Mouse (Mus musculus) myocyte (in vitro differentiated cells): Measurements from ENCODE around the gene Prss57.

ENCODE experiments used
- CEBPB ChIP-seq: IDR thresholded peaks from 2 replicates; pipeline ENCODE4 v1.6.1; 2011; ENCODE audit warnings: mild to moderate bottlenecking, moderate library complexity; ENCODE audit not compliant: poor library complexity, insufficient read depth, severe bottlenecking
- E2F4 ChIP-seq: IDR thresholded peaks from one replicate; pipeline ENCODE4 v1.6.1; 2011; ENCODE audit warnings: mild to moderate bottlenecking, control low read depth, moderate library complexity; ENCODE audit not compliant: insufficient read depth
- MAX ChIP-seq: IDR thresholded peaks from one replicate; pipeline ENCODE4 v1.6.1; 2011; ENCODE audit warnings: low read depth, mild to moderate bottlenecking, control low read depth
- MYOD1 ChIP-seq, 3 experiments: IDR thresholded peaks; one replicate each; pipeline ENCODE4 v1.6.1; 2011; ENCODE audit warnings: control low read depth in 2 of 3, low read depth in 2 of 3, mild to moderate bottlenecking in 2 of 3, moderate library complexity in 1 of 3; ENCODE audit not compliant: insufficient read length in 2 of 3, control insufficient read depth in 1 of 3
- MYOG ChIP-seq, 3 experiments: IDR thresholded peaks; one replicate each; pipeline ENCODE4 v1.6.1; 2011; ENCODE audit warnings: control low read depth in 2 of 3, low read depth in 2 of 3, mild to moderate bottlenecking in 2 of 3; ENCODE audit not compliant: insufficient read length in 2 of 3, control insufficient read depth in 1 of 3, insufficient read depth in 1 of 3
- POLR2A ChIP-seq: IDR thresholded peaks from one replicate; pipeline ENCODE4 v1.6.1; 2011; ENCODE audit warnings: low read depth, mild to moderate bottlenecking, control low read depth, moderate library complexity; ENCODE audit not compliant: insufficient read length
- POLR2AphosphoS2 ChIP-seq: IDR thresholded peaks from one replicate; pipeline ENCODE4 v1.6.1; 2011; ENCODE audit warnings: low read depth, control low read depth; ENCODE audit not compliant: insufficient read length
- REST ChIP-seq: IDR thresholded peaks from one replicate; pipeline ENCODE4 v1.6.1; 2011; ENCODE audit warnings: mild to moderate bottlenecking, control low read depth, moderate library complexity; ENCODE audit not compliant: insufficient read depth, insufficient read length
- SRF ChIP-seq: IDR thresholded peaks from one replicate; pipeline ENCODE4 v1.6.1; 2011; ENCODE audit warnings: low read depth; ENCODE audit not compliant: control insufficient read depth, insufficient read length
- TCF12 ChIP-seq: IDR thresholded peaks from one replicate; pipeline ENCODE4 v1.6.1; 2011; ENCODE audit warnings: mild to moderate bottlenecking, control low read depth; ENCODE audit not compliant: poor library complexity, insufficient read depth, severe bottlenecking
- USF1 ChIP-seq: IDR thresholded peaks from one replicate; pipeline ENCODE4 v1.6.1; 2011; ENCODE audit warnings: low read depth, mild to moderate bottlenecking, control low read depth, moderate library complexity

GRCm38 (mm10) chr10:79769329-79769728, 21.4 kb downstream of the Prss57 start:
- TF ChIP-seq MAX, result no peak
- no peak for TF ChIP-seq E2F4
- no peak for TF ChIP-seq POLR2A
- TF ChIP-seq TCF12, result no peak
- TF ChIP-seq MYOD1 (IDR thresholded peaks at IDR 0.05; ENCODE audit: control insufficient read depth in 1 of 3, insufficient read length in 2 of 3, low read depth in 2 of 3), result no peak
- no peak for TF ChIP-seq MYOG (IDR thresholded peaks at IDR 0.05; ENCODE audit: control insufficient read depth in 1 of 3, insufficient read depth in 1 of 3, insufficient read length in 2 of 3, low read depth in 2 of 3)
- TF ChIP-seq CEBPB, result no peak
- TF ChIP-seq USF1, result no peak
- no peak for TF ChIP-seq REST
- TF ChIP-seq POLR2AphosphoS2, result no peak
- no peak for TF ChIP-seq SRF
